Mouse (Mus musculus) embryonic fibroblast, embryonic 13.5 days (primary cell): ENCODE measurements around the gene Olfr957. TPM values are rescaled to one million over a fixed set of nuclear protein-coding genes. Genes with fewer than 3 reads are reported as not detected.

Experiments used
- H3K27ac ChIP-seq: 2 replicates; pipeline ENCODE4 v1.5.1; 2012; ENCODE audit warnings: low read length, control low read depth, inconsistent platforms; ENCODE audit not compliant: insufficient read depth
- H3K4me1 ChIP-seq: 2 replicates; pipeline ENCODE4 v1.6.1; 2011; ENCODE audit warnings: low read length; ENCODE audit not compliant: control insufficient read depth, insufficient read depth
- H3K4me3 ChIP-seq: 2 replicates; pipeline ENCODE4 v1.5.1; 2011; ENCODE audit warnings: mild to moderate bottlenecking, control low read depth, low read length; ENCODE audit not compliant: insufficient read depth
- CTCF ChIP-seq: IDR thresholded peaks from 2 replicates; pipeline ENCODE4 v1.5.1; 2011; ENCODE audit warnings: mild to moderate bottlenecking, control low read depth, low read length, moderate library complexity, borderline replicate concordance; ENCODE audit not compliant: insufficient read depth
- POLR2A ChIP-seq: IDR thresholded peaks from 2 replicates; pipeline ENCODE4 v1.6.1; 2011; ENCODE audit warnings: low read depth, mild to moderate bottlenecking, control low read depth, low read length, moderate library complexity
- polyA plus RNA-seq: library from polyadenylated mRNA; stranded (reverse); fragments of >200 nt; gene quantifications from 2 replicates; pipeline ENCODE4 v1.2.4, GENCODE M21; 2011; ENCODE audit warnings: low read depth; ENCODE audit not compliant: missing spikeins, insufficient read length

Olfr957 gene
- not detected in 2 replicates for polyA plus RNA-seq

- Histone ChIP-seq H3K4me1 (peaks cover 4% of the 10 kb centered on the region), H3K4me3 (no peak within 1 kb of the TSS), H3K27ac (peak within 1 kb of the TSS; percentile 40)
- TF ChIP-seq POLR2A (no peak), CTCF (no peak)
These were observed at the start of gene Olfr957 for GRCm38 (mm10) chr9:39515531-39515930. Gene Olfr957 (minus strand): TSS chr9:39515809.

- no peaks in the 10 kb centered on the region for H3K4me1 ChIP-seq
- H3K4me3 ChIP-seq, result no peak overlapping the region
- TF ChIP-seq CTCF (no peak), POLR2A (no peak)
These were observed 42.7 kb upstream of the Olfr957 start for GRCm38 (mm10) chr9:39558349-39558647.

GRCm38 (mm10) chr9:39557529-39558348 lies 42.1 kb upstream of the Olfr957 start:
- Histone ChIP-seq H3K4me1 (no peaks in the 10 kb centered on the region), H3K4me3 (no peak overlapping the region), H3K27ac (no peak overlapping the region)
- TF ChIP-seq POLR2A (no peak), CTCF (no peak)

More at GRCm38 (mm10) chr9:39558349-39558647, 42.7 kb upstream of the Olfr957 start:
- H3K27ac ChIP-seq, result no peak overlapping the region

- TF ChIP-seq POLR2A (no peak), CTCF (no peak)
- no peak within 1 kb of the TSS for H3K27ac ChIP-seq
These were observed 38.3 kb upstream of the Olfr957 start, which contains the start of gene Olfr958 for GRCm38 (mm10) chr9:39553946-39554345. Gene Olfr958 (minus strand): TSS chr9:39554054.

GRCm38 (mm10) chr9:39550806-39551205 lies 35.2 kb upstream of the Olfr957 start:
- TF ChIP-seq CTCF (no peak), POLR2A (no peak)
- Histone ChIP-seq H3K27ac (no peak overlapping the region), H3K4me3 (no peak overlapping the region), H3K4me1 (no peaks in the 10 kb centered on the region; the same call in 1 of the 2 replicates)

More at GRCm38 (mm10) chr9:39553946-39554345, 38.3 kb upstream of the Olfr957 start, which contains the start of gene Olfr958:
- Histone ChIP-seq H3K4me3 (no peak within 1 kb of the TSS), H3K4me1 (no peaks in the 10 kb centered on the region; the same call in 1 of the 2 replicates)

- no peak overlapping the region for H3K27ac ChIP-seq
- no peaks in the 10 kb centered on the region for H3K4me1 ChIP-seq
- no peak for TF ChIP-seq POLR2A
- no peak for TF ChIP-seq CTCF
- no peak overlapping the region for H3K4me3 ChIP-seq
These were observed 8.1 kb upstream of the Olfr957 start for GRCm38 (mm10) chr9:39523616-39524285.

- no peak overlapping the region for H3K4me3 ChIP-seq
- TF ChIP-seq POLR2A (no peak), CTCF (no peak)
- peaks cover 4% of the 10 kb centered on the region for H3K4me1 ChIP-seq
- H3K27ac ChIP-seq, result peak overlapping the region; percentile 78
These were observed 3.0 kb upstream of the Olfr957 start for GRCm38 (mm10) chr9:39518595-39518994.

GRCm38 (mm10) chr9:39509412-39509811 lies 6.2 kb downstream of the Olfr957 start:
- no peak for TF ChIP-seq CTCF
- no peak for TF ChIP-seq POLR2A
- Histone ChIP-seq H3K4me1 (no peaks in the 10 kb centered on the region), H3K27ac (no peak overlapping the region), H3K4me3 (no peak overlapping the region)

GRCm38 (mm10) chr9:39508998-39509397 lies 6.6 kb downstream of the Olfr957 start:
- no peak overlapping the region for H3K27ac ChIP-seq
- H3K4me1 ChIP-seq, result no peaks in the 10 kb centered on the region
- no peak overlapping the region for H3K4me3 ChIP-seq
- TF ChIP-seq POLR2A, result no peak
- TF ChIP-seq CTCF, result no peak

GRCm38 (mm10) chr9:39493895-39494294 lies 21.7 kb downstream of the Olfr957 start, which contains the start of gene Olfr44:
Gene Olfr44 (minus strand): TSS chr9:39493995.
- no peaks in the 10 kb centered on the region for H3K4me1 ChIP-seq
- no peak for TF ChIP-seq CTCF
- H3K4me3 ChIP-seq, result no peak within 1 kb of the TSS
- H3K27ac ChIP-seq, result no peak within 1 kb of the TSS
